Mouse (Mus musculus) E14TG2a.4 (cell line): ENCODE measurements around the gene Adora2a.

ENCODE experiments used
- CTCF ChIP-seq: conservative IDR thresholded peaks from 2 replicates; pipeline ENCODE4 v1.5.1; 2014; ENCODE audit warnings: low read length
- NANOG ChIP-seq: IDR thresholded peaks from 2 replicates; pipeline ENCODE4 v1.6.1; 2014; ENCODE audit warnings: borderline replicate concordance, low read length, mixed read lengths
- POU5F1 ChIP-seq: IDR thresholded peaks from 2 replicates; pipeline ENCODE4 v1.6.1; 2014; ENCODE audit warnings: low read length, borderline replicate concordance

GRCm38 (mm10) chr10:75282648-75283047 is 34.0 kb upstream of the Adora2a start:
- TF ChIP-seq CTCF (no peak), POU5F1 (no peak), NANOG (no peak)
